Mouse (Mus musculus) lung, postnatal 36 days (tissue): ENCODE measurements around the gene Gm4631.
"Not testable (repeated sequence)": the region's sequence is repeated elsewhere in the genome, so short reads cannot be mapped to it uniquely, and the experiment has no call there.

Experiments
- DNase-seq: peaks from one replicate; pipeline ENCODE4 v3.0.0; 2022; ENCODE audit warnings: mixed read lengths

The Gm4631 gene

GRCm38 (mm10) chr2:175338097-175338496 lies at the start of gene Gm4631:
Gene Gm4631, minus strand, starts transcription at chr2:175338197.
- DNase-seq, result not testable (repeated sequence)

- DNase-seq, result not testable (repeated sequence)
These were observed 34.1 kb upstream of the Gm4631 start, which contains the start of gene Zfp968 for GRCm38 (mm10) chr2:175372136-175372535. Gene Zfp968, plus strand, starts transcription at chr2:175372436.

GRCm38 (mm10) chr2:175274825-175275224 lies 63.2 kb downstream of the Gm4631 start, which contains the start of gene Gm14440:
Gene Gm14440, plus strand, starts transcription at chr2:175275125.
- DNase-seq, result not testable (repeated sequence)
